Mouse (Mus musculus) granulocyte monocyte progenitor cell, adult 5-6 weeks (primary cell): ENCODE data around the gene Card6. TPM values are rescaled to one million over a fixed set of nuclear protein-coding genes. Genes with fewer than 3 reads are reported as not detected.

Experiments
- ATAC-seq: replicated peaks from 2 replicates; pipeline ENCODE4 v1.8.0; 2016; ENCODE audit warnings: mild to moderate bottlenecking, moderate TSS enrichment, inconsistent platforms; ENCODE audit not compliant: poor library complexity, severe bottlenecking
- total RNA-seq, 2 experiments: library from RNA; stranded (forward) in 1 of 2; stranded (reverse) in 1 of 2; fragments of 200-712, 200-1000 nt in 1 of 2; fragments of >200 nt in 1 of 2; fragmentation: Nextera tagmentation in 1 of 2; gene quantifications; 2 replicates each; pipeline ENCODE4 v1.2.3; 2014 to 2017

Card6 gene
- 0.06 and 1.9 TPM in 2 replicates for total RNA-seq (2014; fragmentation: Nextera tagmentation)
- total RNA-seq (2017): 0.05 and 0.22 TPM in 2 replicates

DNA sequence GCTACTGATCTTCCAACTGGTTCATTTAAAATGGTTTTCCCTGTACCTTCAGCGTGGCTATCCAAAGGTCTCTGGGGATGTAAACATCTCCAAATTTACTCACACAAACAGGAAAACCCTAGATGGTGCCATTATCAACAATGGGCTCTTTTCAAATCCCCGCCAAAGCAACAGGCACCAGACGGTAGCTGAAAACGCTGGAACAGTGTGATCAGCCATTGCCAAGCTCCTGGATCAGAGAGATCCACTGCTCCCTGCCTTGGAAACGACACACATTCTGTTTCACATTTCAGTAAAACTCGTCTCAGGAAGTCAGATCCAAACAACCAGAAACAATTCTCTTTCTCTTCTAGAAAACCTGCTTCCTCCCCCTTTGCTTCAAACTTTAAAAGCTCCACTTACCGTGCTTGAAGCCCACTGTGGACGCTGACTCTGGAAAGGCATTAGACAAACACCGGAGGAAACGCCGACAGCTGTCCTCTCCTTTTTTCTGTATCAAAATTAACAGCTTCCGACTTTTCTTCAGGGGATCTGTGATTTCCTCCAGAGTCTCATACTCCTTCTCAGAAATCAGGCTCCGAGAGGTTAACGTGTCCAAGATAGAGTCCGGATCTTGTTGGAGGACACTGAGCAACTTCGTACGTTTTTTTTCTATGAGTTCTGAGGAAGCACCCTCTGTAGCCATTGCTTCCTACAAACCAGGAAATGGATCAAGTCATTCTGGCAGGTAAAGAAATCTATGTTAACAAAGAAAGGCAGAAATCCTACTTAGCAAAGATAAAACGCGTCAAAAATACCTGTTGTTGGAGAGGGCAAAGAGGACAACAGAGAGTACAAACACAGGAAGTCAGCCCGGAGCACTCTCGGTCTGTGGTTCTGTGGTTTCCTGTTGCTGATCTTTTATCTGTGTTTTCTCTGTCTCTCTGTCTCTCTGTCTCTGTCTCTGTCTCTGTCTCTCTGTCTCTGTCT, at the start of gene Card6:
TSS of gene Card6 (minus strand) at position 854 of the 969 bp plus-strand sequence.
- peak; percentile 83 for ATAC-seq

DNA sequence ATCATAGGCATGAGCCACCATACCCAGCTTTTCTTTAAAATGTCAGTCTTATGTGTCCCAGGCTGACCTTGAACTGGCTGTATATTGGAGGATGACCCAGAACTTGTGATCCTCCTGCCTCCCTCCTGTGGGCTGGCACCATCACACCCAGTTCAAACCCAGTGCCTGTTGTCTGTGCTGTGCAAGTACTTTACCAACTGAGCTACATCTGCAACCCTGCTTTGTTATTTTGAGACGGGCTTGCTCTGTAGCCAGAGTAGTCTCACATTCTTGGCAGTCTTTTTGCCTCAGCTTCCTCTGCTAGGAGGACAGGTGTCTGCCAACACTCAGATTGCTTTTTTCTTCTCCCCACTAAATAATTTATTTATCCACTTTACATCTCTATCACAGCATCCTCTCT, 49.0 kb upstream of the Card6 start:
- ATAC-seq: no peak

DNA sequence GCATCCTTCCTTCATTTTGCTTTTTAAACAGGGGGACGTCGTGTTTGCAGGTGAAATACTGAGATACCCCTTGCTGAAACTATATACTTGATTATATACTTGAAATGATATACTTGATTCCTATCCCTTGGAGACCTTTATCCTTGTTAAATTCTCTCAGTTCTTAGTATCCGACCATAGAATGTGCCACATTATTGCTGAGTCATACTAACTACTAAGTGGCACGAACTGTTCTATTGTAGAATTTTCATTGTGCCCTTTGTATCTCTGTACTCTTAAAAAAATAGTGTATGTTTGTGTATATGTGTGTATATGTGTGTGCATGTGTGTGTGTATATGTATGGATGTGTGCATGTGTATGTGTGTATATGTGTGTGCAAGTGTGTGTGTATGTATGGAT, 48.0 kb upstream of the Card6 start:
- no peak for ATAC-seq

DNA sequence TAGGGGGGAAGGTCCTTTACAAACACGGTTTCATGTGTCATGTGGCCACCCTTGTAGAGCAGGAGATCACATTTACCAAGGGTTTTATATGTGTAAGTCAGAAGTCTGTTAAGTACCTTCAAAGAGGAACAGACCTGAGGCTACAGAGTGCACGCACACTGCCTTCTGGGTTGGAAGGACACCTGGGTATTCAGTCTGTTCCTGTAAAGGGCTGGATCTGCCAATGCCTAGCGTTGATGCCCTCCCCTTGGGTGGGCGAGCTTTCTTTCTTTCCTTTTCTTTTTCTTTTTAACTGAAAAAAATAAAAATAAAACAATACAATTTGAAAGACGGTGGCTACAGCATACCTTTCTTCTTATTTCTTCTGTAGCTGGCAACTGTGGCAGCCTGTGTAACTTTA, 46.8 kb upstream of the Card6 start:
- ATAC-seq: no peak

DNA sequence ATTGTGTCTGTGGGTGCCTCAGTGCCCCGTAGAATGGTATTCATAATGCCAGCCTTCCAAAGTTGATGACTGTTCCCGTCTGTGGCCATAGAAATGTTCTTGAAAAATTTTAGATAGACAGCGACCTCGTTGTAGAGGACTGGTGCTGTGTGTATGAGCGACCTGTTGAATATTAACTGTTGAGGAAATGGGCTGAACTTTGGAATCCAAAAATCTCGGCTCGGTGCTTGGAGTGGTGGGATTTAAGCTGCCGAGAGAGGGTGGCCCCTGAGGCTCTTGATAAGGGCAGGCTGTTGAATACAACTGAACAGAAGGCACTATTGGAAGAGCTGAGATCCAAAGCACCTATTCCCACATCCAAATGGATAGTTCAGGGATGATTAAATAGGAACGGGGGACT, 46.3 kb upstream of the Card6 start:
- no peak for ATAC-seq

DNA sequence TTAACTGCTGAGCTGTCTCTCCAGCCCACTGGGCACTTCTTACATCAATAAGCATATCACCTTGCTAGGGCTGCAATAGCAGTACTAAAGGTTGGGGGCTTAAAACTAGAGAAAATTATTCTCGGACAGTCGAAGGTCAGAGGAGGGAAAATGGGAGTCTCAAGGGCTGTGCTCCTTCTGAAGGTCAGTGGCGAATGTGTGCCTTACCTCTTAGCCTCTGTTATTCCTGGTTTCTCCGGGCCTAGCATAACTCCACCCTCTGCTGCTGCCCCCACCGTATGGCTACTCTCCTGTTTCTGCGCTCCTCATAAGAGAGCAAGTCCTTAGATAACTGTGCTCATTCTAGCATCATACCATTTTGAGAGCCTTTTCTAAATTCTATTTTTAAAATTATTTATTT, 43.8 kb upstream of the Card6 start:
- no peak for ATAC-seq

DNA sequence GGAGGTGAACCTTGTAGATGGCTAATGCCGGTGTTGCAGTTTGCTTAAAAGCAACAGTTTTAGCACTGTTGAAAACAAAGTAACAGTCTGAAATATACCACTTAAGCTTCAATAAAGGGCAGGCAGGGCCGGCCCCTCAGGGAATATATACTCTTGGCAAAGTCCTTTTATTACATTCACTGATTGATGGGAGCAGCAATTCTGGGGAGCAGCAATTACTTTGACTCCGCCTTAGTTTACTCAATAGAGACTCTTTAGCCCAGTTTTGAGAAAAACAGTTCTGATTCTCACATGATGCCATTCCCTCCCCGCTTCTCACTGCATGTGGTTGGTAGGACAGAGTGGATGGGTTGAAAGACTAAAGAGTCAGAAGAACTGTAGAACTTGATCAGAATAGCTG, 40.8 kb upstream of the Card6 start:
- ATAC-seq: no peak

DNA sequence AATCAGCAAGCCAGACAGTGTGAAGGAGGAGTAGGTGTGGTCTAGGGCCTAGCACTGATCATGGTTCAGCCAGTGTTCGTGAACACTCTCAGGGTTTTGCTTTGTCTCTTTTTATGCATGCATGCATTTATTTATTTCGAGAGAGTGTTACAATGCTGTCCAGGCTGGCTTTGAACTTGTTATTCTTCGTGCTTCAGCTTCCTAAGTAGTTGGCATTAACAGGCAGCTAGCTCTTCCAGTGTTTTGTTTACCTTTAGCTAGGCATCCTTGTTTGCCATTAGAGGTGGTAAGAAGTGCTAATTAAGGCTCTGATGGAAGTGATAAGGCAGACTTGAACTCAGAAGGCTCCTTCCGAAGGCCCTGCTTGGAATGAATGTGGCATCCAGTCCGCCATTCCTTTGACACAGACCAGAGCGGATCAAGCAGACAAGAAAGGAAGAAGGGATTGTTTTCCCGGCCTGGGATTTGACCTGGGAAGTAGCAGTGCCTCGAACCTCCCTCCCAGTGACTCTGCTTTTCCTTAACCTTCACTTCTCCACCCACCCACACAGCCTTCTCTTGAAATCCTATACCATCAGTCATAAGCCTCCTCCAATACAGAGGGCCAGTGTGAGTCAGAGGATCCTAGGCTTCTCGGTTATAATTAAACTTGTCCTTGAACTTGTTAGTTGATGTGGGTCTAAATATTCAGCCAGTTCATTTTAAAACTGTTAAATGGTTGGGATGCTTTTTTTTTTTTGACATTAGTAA, 37.0 kb upstream of the Card6 start:
- ATAC-seq: no peak

DNA sequence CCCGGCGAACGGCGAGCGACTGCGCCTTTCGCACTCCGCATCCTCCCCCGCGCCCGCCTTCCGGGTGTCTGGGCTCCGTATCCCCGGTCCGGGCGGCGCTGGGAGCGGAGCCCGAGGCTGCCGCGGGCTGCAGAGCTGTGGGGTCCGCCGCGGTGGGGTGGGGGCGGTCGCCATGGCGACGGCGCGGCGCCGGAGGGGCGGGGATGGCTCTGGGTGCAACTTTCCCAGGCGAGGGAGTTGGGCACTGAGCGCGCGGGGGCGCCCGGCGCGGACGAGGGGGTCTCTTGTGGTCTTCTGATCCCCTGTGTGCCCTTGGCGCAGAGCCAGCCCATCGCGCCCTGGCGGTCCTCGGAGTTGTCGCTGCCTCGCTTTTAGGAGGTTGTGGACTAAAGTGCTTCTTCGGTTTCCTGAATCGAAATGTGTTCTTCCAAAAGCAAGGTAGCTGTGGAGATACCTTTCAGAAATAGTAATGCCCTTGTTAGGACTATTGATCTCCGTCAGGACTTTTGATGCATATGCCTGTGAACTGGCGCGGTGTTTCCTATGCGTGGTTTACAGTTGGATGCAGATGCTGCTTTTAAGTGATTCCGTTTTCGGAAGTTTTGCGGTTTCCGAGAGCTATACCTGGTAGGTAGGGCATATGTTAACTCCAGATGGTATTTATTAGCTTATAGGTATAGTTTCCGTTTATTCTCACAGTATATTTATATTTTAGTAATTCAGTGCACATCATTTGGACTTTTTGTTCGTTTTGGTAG, 35.9 kb upstream of the Card6 start:
- ATAC-seq: peak; percentile 21

DNA sequence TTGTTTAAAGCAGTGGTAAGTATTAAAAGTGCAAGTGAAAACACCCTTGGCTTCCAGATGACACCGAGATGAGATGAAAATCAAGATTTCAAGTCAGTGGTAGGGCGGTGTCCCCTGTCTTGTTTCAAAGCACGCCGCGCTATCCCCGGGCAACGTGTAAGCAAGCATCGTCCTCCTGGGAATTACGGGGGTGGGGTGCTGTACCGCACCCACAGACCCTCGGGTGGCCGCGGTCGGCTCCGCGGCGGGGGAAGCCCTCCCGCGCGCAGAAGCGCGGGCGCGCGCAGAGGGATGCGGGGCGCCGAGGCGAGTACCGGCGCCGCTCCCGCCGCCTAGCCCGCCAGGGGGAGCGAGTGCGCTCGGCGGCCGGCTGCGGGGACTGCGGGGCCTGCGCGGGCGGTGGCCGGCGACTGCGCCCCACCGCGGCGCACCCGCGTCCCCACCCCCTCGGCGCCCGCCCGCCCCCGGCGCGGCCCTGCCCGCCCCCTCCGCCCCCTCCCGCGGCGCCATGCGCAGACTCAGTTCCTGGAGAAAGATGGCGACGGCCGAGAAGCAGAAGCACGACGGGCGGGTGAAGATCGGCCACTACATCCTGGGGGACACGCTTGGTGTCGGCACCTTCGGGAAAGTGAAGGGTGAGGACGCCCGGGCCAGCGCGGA, 35.2 kb upstream of the Card6 start, which contains the start of gene Prkaa1:
TSS of gene Prkaa1 (plus strand) at position 501 of the 660 bp plus-strand sequence.
- peak; percentile 75 for ATAC-seq

DNA sequence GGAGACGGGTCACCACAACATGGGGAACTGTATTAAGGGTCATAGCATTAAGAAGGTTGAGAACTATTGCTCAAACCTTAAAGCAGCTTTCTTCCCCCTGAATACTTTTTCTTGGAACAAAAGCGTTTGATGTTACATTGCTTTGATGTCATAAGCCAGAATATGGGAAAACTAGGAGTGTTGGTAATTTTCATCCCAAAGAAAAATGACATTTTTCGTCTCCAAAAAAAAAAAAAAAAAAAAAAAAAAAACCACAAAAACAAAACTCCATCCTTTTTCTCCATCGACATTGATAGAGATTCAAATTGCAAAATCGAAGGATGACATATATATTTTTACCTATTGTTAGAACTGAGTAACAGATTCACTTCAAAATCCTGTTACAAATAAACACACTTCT, 34.4 kb upstream of the Card6 start:
- no peak for ATAC-seq

DNA sequence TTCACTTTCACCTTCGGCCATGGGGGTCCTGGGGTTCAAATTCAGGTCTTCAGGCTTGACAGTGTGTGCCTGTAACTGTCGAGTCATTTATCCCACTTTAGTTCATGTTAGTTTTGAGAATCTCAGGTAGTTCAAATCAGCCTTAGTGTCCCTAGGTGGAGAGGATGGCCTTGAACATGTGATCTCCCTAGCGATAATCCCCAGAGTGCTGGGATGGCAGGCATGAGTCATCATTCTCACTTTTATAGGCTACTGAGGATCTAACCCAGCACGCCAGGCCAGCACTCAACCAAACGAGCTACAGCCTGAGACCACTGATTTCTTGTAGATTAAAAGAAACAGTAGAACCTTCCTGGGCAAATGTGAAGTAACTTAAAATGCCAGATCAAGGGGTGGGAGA, 33.7 kb upstream of the Card6 start:
- no peak for ATAC-seq

DNA sequence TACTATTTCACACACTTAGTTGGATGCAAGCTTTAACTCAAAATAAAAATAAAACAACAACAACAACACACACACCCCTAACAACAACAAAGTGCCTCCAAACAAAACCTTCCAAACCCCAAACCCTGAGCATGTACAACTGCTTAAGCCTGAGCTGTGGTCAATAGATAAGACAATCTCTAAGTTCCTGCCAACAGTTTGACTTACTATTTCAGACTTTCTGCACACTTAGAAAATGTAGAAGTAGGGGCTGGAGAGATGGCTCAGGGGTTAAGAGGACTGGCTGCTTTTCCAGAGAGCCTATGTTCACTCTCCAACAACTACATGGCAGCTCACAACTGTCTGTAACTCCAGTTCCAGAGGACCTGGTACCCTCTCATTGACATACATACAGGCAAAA, 32.0 kb upstream of the Card6 start:
- no peak for ATAC-seq

DNA sequence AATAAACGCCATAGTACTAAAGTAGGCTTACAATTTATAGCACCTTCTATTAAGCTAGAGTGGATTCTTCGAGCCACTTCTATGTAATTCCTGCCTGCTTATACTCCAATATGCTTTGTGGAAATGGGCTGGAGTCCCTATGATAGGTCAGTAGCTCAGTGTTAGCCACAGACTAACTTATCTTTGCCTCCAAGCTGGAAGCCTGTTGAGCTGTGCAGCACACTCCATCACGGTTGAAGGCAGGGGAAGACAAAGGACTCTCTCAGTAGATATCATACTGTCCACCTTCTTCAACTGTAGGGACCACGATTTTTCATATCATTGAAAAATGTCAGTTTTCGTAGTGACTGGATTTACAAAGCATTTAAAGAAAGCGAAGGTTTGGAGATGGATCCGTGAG, 31.5 kb upstream of the Card6 start:
- ATAC-seq: no peak

DNA sequence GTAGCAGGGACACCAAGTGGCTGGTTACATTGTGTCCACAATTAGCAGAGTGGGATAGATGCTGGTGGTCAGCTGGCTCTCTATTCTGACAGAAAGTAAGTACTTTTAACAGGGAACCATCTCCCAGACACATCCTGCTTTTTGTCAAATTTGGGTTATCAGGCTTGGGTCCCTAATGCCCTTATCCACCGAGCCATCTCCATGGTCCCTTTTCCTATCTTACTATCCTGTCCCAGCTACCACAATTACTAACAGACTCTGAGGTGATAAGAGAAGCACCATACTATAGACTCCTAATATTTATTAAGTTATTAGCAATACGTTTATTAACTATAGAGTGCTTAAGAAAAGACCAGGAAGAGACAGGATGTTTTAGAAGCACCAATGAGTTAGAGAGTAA, 31.0 kb upstream of the Card6 start:
- ATAC-seq: no peak

DNA sequence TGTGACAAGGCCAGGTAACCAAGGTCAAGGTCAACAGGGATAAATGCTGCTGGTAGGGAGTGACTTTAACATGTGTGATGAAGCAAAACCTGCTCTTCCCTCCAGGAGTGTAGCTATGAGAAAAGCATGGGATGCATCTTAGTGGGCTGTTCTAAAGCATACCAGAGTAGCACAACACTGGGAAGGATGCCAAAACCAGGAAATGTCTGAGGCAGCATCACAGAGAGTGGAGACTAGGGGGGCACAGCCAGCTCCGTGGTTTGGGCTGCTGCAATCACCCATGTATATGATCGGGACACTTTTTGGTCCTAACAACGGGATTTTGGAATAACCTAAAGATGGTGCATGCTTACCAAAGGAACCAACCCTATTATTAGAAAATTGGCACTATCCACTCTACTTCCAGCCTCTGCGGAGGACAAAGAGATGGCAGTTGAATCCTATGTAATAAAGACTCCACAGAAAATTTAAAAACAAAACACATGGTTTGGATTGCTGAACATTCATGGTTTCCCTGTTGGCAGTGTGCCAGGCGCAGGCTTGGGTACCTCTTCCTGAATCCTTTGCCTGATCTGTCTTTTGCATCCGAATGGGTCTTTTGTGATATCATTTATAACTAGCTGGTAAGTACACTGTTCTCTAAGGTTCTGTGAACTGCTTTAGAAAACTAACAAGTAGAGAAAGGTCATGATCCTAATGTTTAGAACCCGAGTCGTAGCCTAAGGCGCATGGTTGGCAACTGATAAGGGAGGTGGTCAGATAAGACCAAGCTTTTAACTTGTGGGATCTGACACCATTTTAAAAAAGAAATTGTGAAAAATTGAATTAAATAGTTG, 29.9 kb upstream of the Card6 start:
- ATAC-seq: no peak

DNA sequence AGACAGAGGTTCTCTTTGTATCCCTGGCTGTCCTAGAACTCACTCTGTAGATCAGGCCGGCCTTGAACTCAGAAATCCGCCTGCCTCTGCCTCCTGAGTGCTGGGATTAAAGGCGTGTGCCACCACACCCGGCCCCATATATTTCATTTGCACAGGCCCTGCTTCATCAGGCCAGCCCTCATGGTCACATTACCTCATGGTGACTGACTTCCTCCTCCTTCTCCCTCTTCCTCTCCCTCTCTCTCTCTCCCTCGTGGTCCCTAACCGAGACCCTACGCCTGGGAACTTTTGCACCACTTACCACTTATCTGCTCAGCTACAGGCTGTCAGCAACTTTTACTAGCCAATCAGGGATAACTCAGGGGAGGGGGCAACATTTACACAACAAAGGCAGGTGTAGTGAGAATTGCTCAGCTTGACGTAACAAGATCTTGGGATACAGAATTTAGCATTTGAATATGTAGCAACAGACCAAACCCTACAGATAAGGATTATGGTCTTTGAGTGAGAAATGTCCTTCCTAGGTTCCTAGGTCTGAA, 26.7 kb upstream of the Card6 start:
- peak; percentile 53 for ATAC-seq

DNA sequence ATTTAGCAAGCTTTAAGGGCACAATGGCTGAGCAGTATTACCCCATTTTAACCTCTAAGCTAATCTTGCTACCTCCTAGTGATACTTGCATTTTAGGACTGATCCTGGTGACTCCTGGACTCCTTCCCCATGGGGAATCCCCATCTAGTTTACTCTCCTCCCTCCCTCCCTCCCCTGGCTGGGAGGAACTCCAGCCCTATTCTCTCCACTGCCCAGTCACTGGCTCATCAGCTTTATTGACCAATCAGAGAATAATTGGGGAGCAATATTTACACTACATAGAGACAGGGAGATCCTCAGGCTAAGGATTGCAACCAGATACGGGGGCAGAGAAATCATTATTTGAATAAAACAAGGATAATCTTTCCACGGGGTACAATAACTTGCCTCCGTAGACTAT, 25.8 kb upstream of the Card6 start:
- ATAC-seq: no peak

DNA sequence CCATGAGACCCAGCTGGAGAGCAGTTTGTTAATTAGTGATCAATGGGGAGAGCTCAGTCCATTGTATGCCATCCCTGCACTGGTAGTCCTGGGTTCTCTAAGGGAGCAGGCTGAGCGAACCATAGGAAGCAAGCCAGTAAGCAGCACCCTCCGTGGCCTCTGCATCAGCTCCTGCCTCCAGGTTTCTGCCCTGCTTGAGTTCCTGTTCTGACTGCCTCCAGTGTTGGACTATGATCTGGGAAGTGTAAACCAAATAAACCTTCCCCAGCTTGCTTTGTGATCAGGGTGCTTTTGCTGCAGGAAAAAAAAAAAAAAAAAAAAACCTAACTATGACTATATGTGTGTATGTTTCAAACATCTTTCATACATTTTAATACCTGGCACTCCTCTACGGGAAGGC, 25.0 kb upstream of the Card6 start:
- no peak for ATAC-seq
